Mouse (Mus musculus): ENCODE data around the gene Rgp1.

DNA sequence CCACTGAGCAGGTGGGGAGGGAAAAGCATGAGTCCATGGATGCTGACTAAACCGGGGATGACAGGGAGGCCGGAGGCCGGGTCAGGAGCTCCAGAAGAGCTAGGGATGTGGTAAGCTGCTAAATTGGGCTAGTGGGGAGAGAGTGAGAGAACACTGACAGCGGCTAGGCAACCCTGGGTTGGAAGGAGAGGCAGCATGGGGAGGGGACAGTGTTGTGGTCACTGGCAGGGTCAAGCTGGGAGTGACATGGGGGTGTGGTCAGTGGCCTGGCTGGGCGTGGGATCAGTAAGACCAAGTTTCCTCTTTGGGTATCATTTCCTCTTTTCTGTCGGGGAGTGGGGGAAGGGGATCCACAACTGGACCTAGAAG lies 18.3 kb upstream of the Rgp1 start:
- TF ChIP-seq POLR2A (IDR thresholded peaks at IDR 0.05; ENCODE audit: low read depth, low read length) (no peak), CTCF (IDR thresholded peaks at IDR 0.05; ENCODE audit: extremely low read depth, insufficient read depth, insufficient read length, insufficient replicate concordance) (no peak)

All from spleen, adult 2 months (tissue).